In the genomic region with DNA sequence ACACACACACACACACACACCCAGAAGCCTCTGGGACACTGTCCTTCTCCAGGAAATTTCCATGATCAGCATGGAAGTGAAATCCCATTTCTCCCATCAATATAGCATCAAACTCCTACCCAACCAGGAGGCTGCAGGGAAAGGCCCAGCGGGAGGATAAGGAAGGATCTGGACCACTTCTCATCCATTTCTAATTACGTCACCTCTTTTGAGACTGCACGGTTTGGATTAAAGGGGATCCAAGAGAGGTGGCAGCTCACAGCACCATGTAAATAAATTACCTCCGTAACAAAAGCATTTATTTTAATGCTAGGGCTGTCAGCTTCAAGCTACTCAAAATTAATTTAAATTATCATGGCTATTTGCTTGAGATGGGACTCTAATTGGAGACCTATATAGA, we compare ENCODE assay signal across 23 mouse cellular contexts.
DNase-seq lines count a peak whose midpoint lies in the region; ATAC-seq and TF ChIP-seq lines count a peak whose summit lies in the region.
"Had no signal": no experiment of that assay in that cellular context is flagged by ENCODE, and none has a peak within 500 bp of the region (broad histone marks: within the 10 kb centered on the region; RNA-seq: fewer than 3 reads in every experiment).

No protein-coding gene starts in this region.

- 43% methylated on average over 4 of the region's 4 CpGs for WGBS in midbrain, embryonic 14.5 days
- 67% methylated on average over 4 of the region's 4 CpGs for WGBS in midbrain, embryonic 11.5 days
- 35% methylated on average over 4 of the region's 4 CpGs for WGBS in midbrain, embryonic 16.5 days

- no peaks in the 10 kb centered on the region for H3K9me3 ChIP-seq in midbrain, embryonic 14.5 days (ENCODE audit: control insufficient read depth, low read length)
- H3K9me3 ChIP-seq in midbrain, embryonic 11.5 days (ENCODE audit: control insufficient read depth, low read length) = no peaks in the 10 kb centered on the region
- no peaks in the 10 kb centered on the region for H3K9me3 ChIP-seq in midbrain, embryonic 16.5 days (replicated peaks; ENCODE audit: control insufficient read depth, low read length, poor library complexity, severe bottlenecking)
- H3K9me3 ChIP-seq: embryonic facial prominence, embryonic 12.5 days; embryonic facial prominence, embryonic 15.5 days; hindbrain, embryonic 12.5 days had no signal

- H3K4me2 ChIP-seq in midbrain, embryonic 14.5 days (ENCODE audit: low read length) = no peak overlapping the region
- H3K4me2 ChIP-seq in midbrain, embryonic 11.5 days = no peak overlapping the region
- H3K4me2 ChIP-seq in midbrain, embryonic 16.5 days (ENCODE audit: low read length) = no peak overlapping the region
- H3K4me2 ChIP-seq: embryonic facial prominence, embryonic 12.5 days; embryonic facial prominence, embryonic 15.5 days; heart, embryonic 11.5 days; hindbrain, embryonic 12.5 days had no signal

- DNase-seq in midbrain, embryonic 14.5 days = peak; percentile 38
- no peak for DNase-seq in midbrain, embryonic 11.5 days (ENCODE audit: low spot score, missing footprints)
- peak; percentile 30 for DNase-seq in brain, embryonic 14.5 days (ENCODE audit: low read depth)
- DNase-seq in cerebellum, adult 18-20 months = no peak
- DNase-seq in thymus, postnatal 4 days = no peak
- DNase-seq: adrenal gland, adult 8-10 months; adrenal gland, postnatal 25 days; cerebellum, adult 2 months; cerebellum, adult 9-11 months; cerebellum, postnatal 25 days; forebrain, postnatal 0 days; gastrocnemius, adult 2 months; gastrocnemius, postnatal 14 days; heart, adult 11 months had no signal

- H3K9ac ChIP-seq in midbrain, embryonic 14.5 days (replicated peaks; ENCODE audit: low read length) = no peak overlapping the region
- no peak overlapping the region for H3K9ac ChIP-seq in midbrain, embryonic 11.5 days (ENCODE audit: low read length)
- no peak overlapping the region for H3K9ac ChIP-seq in midbrain, embryonic 16.5 days (ENCODE audit: low read depth, low read length)
- H3K9ac ChIP-seq: embryonic facial prominence, embryonic 12.5 days; embryonic facial prominence, embryonic 15.5 days; forebrain, postnatal 0 days; hindbrain, embryonic 12.5 days had no signal

- no peak for TF ChIP-seq POLR2A in brain, embryonic 14.5 days (IDR thresholded peaks at IDR 0.05; ENCODE audit: borderline replicate concordance, extremely low read depth, insufficient read depth, insufficient read length, poor library complexity, severe bottlenecking)

- ATAC-seq in midbrain, embryonic 14.5 days (ENCODE audit: low FRiP score, low TSS enrichment) = peak; percentile 58; the same call in 1 of the 2 replicates
- ATAC-seq in midbrain, embryonic 11.5 days (ENCODE audit: low FRiP score) = no peak
- peak; percentile 72 for ATAC-seq in midbrain, embryonic 16.5 days
- ATAC-seq: activated CD4-positive, CD25-positive, alpha-beta regulatory T cell, adult 4 months; CD4-positive, CD25-positive, alpha-beta regulatory T cell, adult 4 months; forebrain, embryonic 14.5 days; forebrain, postnatal 0 days had no signal

- H3K27ac ChIP-seq in midbrain, embryonic 14.5 days (replicated peaks; ENCODE audit: low read depth, low read length) = no peak overlapping the region
- no peak overlapping the region for H3K27ac ChIP-seq in midbrain, embryonic 11.5 days (ENCODE audit: low read depth, low read length)
- no peak overlapping the region for H3K27ac ChIP-seq in midbrain, embryonic 16.5 days (ENCODE audit: low read length)
- H3K27ac ChIP-seq: embryonic facial prominence, embryonic 12.5 days; embryonic facial prominence, embryonic 15.5 days; gastrocnemius, adult 2 months; hindbrain, embryonic 12.5 days; hindbrain, postnatal 0 days had no signal

- no peaks in the 10 kb centered on the region for H3K4me1 ChIP-seq in midbrain, embryonic 14.5 days (ENCODE audit: control insufficient read depth, insufficient read depth, low read length)
- H3K4me1 ChIP-seq in midbrain, embryonic 11.5 days (ENCODE audit: control insufficient read depth, insufficient read depth, low read length) = no peaks in the 10 kb centered on the region
- H3K4me1 ChIP-seq in midbrain, embryonic 16.5 days (ENCODE audit: control insufficient read depth, insufficient read depth, low read length) = no peaks in the 10 kb centered on the region
- H3K4me1 ChIP-seq: embryonic facial prominence, embryonic 12.5 days; embryonic facial prominence, embryonic 15.5 days; hindbrain, embryonic 12.5 days had no signal

- no peak overlapping the region for H3K4me3 ChIP-seq in midbrain, embryonic 14.5 days (replicated peaks; ENCODE audit: low read depth, low read length)
- no peak overlapping the region for H3K4me3 ChIP-seq in midbrain, embryonic 11.5 days (ENCODE audit: low read depth, low read length)
- H3K4me3 ChIP-seq in midbrain, embryonic 16.5 days (ENCODE audit: low read depth, low read length) = no peak overlapping the region
- H3K4me3 ChIP-seq: embryonic facial prominence, embryonic 12.5 days; embryonic facial prominence, embryonic 15.5 days; gastrocnemius, adult 2 months; hindbrain, embryonic 12.5 days had no signal

- no peaks in the 10 kb centered on the region for H3K27me3 ChIP-seq in midbrain, embryonic 14.5 days (ENCODE audit: control insufficient read depth, insufficient read depth, low read length)
- no peaks in the 10 kb centered on the region for H3K27me3 ChIP-seq in midbrain, embryonic 11.5 days (ENCODE audit: control insufficient read depth, insufficient read depth, low read length)
- no peaks in the 10 kb centered on the region for H3K27me3 ChIP-seq in midbrain, embryonic 16.5 days (ENCODE audit: control insufficient read depth, insufficient read depth, low read depth, low read length)
- H3K27me3 ChIP-seq: embryonic facial prominence, embryonic 12.5 days; hindbrain, embryonic 12.5 days had no signal

- H3K36me3 ChIP-seq in midbrain, embryonic 14.5 days (ENCODE audit: control insufficient read depth, insufficient read depth, low read length) = no peaks in the 10 kb centered on the region
- no peaks in the 10 kb centered on the region for H3K36me3 ChIP-seq in midbrain, embryonic 11.5 days (ENCODE audit: control insufficient read depth, insufficient read depth, low read length)
- H3K36me3 ChIP-seq in midbrain, embryonic 16.5 days (ENCODE audit: control insufficient read depth, insufficient read depth, low read length) = no peaks in the 10 kb centered on the region
- H3K36me3 ChIP-seq: embryonic facial prominence, embryonic 12.5 days; embryonic facial prominence, embryonic 15.5 days; hindbrain, embryonic 12.5 days had no signal

- no peak for TF ChIP-seq CTCF in brain, embryonic 14.5 days (IDR thresholded peaks at IDR 0.05; ENCODE audit: borderline replicate concordance, extremely low read depth, insufficient read depth, insufficient read length)

Comparison
In these comparisons a context has a peak if more than half of its experiments do, and no peak if none do; other contexts are left out.
1. DNase-seq: peak in midbrain, embryonic 14.5 days (single experiment) and brain, embryonic 14.5 days (single experiment); none in midbrain, embryonic 11.5 days (single experiment), cerebellum, adult 18-20 months (0 of 2) and thymus, postnatal 4 days (single experiment).